Mouse (Mus musculus): ENCODE results near the gene Otop1. TPM values are rescaled to one million over a fixed set of nuclear protein-coding genes. Genes with fewer than 3 reads are reported as not detected.

Otop1 gene
- 1.2 and 1.5 TPM in 2 replicates for total RNA-seq (2012; rRNA removed)

GRCm38 (mm10) chr5:38275771-38276170, at the start of gene Otop1:
TSS of gene Otop1 (plus strand) at chr5:38275972.
- no peak within 1 kb of the TSS for H3K9ac ChIP-seq (ENCODE audit: insufficient read depth, low read depth, low read length, poor library complexity, severe bottlenecking)
- in situ Hi-C loops (cut with MboI; ENCODE audit: low sequenced_read_pairs in 2 of 2, unreplicated experiment in 2 of 2): loop anchor here in 1 of 2 experiments (10.0 kb wide), 1 partner anchor 461 kb away; no protein-coding TSS in a partner anchor

GRCm38 (mm10) chr5:38235422-38235821, 40.4 kb upstream of the Otop1 start:
- in situ Hi-C loops (cut with MboI; ENCODE audit: low sequenced_read_pairs in 2 of 2, unreplicated experiment in 2 of 2): no loop called here
- Histone ChIP-seq H3K4me1 (ENCODE audit: control insufficient read depth in 2 of 2, insufficient read depth in 2 of 2, low read length in 2 of 2, poor library complexity in 1 of 2) (no peaks in the 10 kb centered on the region), H3K36me3 (ENCODE audit: control insufficient read depth, insufficient read depth, low read length, poor library complexity, severe bottlenecking) (peaks cover 35% of the 10 kb centered on the region), H3K27ac (ENCODE audit: insufficient read depth, low read depth, low read length, poor library complexity, severe bottlenecking) (no peak overlapping the region), H3K4me3 (ENCODE audit: insufficient read depth in 1 of 2, low read depth in 1 of 2, low read length in 2 of 2, poor library complexity in 1 of 2, severe bottlenecking in 1 of 2) (no peak overlapping the region), H3K9ac (ENCODE audit: insufficient read depth, low read depth, low read length, poor library complexity, severe bottlenecking) (no peak overlapping the region), H3K9me3 (ENCODE audit: control insufficient read depth, insufficient read depth, low read depth, low read length) (no peaks in the 10 kb centered on the region)
- DNase-seq (ENCODE audit: low read depth, low spot score): peak; percentile 59
- TF ChIP-seq MAFK (IDR thresholded peaks at IDR 0.05; ENCODE audit: insufficient read depth, low read depth, low read length) (no peak), ZNF384 (IDR thresholded peaks at IDR 0.05; ENCODE audit: low read depth, low read length) (no peak), HCFC1 (IDR thresholded peaks at IDR 0.05; ENCODE audit: borderline replicate concordance, insufficient read depth, low read length) (no peak), CHD2 (IDR thresholded peaks at IDR 0.05; ENCODE audit: low read depth, low read length) (no peak), ZC3H11A (IDR thresholded peaks at IDR 0.05; ENCODE audit: borderline replicate concordance, low read depth, low read length) (no peak)

More at GRCm38 (mm10) chr5:38275771-38276170, at the start of gene Otop1:
- H3K36me3 ChIP-seq (ENCODE audit: control insufficient read depth, insufficient read depth, low read length, poor library complexity, severe bottlenecking): no peaks in the 10 kb centered on the region
- H3K9me3 ChIP-seq (ENCODE audit: control insufficient read depth, insufficient read depth, low read depth, low read length): no peaks in the 10 kb centered on the region
- peaks cover 0 to 17% of the 10 kb centered on the region in 2 experiments; a peak in 3 of 4 replicates for H3K4me1 ChIP-seq (ENCODE audit: control insufficient read depth in 2 of 2, insufficient read depth in 2 of 2, low read length in 2 of 2, poor library complexity in 1 of 2)
- DNase-seq (ENCODE audit: low read depth, low spot score): no peak
- H3K4me3 ChIP-seq (ENCODE audit: insufficient read depth in 1 of 2, low read depth in 1 of 2, low read length in 2 of 2, poor library complexity in 1 of 2, severe bottlenecking in 1 of 2): peak within 1 kb of the TSS in 1 of 2 experiments; percentile 6; a peak in 1 of 4 replicates
- TF ChIP-seq CHD2 (IDR thresholded peaks at IDR 0.05; ENCODE audit: low read depth, low read length) (no peak), ZNF384 (IDR thresholded peaks at IDR 0.05; ENCODE audit: low read depth, low read length) (no peak), MAFK (IDR thresholded peaks at IDR 0.05; ENCODE audit: insufficient read depth, low read depth, low read length) (no peak), HCFC1 (IDR thresholded peaks at IDR 0.05; ENCODE audit: borderline replicate concordance, insufficient read depth, low read length) (no peak), ZC3H11A (IDR thresholded peaks at IDR 0.05; ENCODE audit: borderline replicate concordance, low read depth, low read length) (no peak)
- H3K27ac ChIP-seq (ENCODE audit: insufficient read depth, low read depth, low read length, poor library complexity, severe bottlenecking): no peak within 1 kb of the TSS

- Histone ChIP-seq H3K4me3 (ENCODE audit: insufficient read depth in 1 of 2, low read depth in 1 of 2, low read length in 2 of 2, poor library complexity in 1 of 2, severe bottlenecking in 1 of 2) (no peak overlapping the region), H3K9me3 (ENCODE audit: control insufficient read depth, insufficient read depth, low read depth, low read length) (no peaks in the 10 kb centered on the region), H3K36me3 (ENCODE audit: control insufficient read depth, insufficient read depth, low read length, poor library complexity, severe bottlenecking) (peaks cover 26% of the 10 kb centered on the region), H3K27ac (ENCODE audit: insufficient read depth, low read depth, low read length, poor library complexity, severe bottlenecking) (no peak overlapping the region), H3K9ac (ENCODE audit: insufficient read depth, low read depth, low read length, poor library complexity, severe bottlenecking) (no peak overlapping the region), H3K4me1 (ENCODE audit: control insufficient read depth in 2 of 2, insufficient read depth in 2 of 2, low read length in 2 of 2, poor library complexity in 1 of 2) (no peaks in the 10 kb centered on the region)
- no peak for TF ChIP-seq MAFK (IDR thresholded peaks at IDR 0.05; ENCODE audit: insufficient read depth, low read depth, low read length)
- peak; percentile 10; the same call in 1 of the 2 replicates for TF ChIP-seq ZC3H11A (IDR thresholded peaks at IDR 0.05; ENCODE audit: borderline replicate concordance, low read depth, low read length)
- in situ Hi-C loops (cut with MboI; ENCODE audit: low sequenced_read_pairs in 2 of 2, unreplicated experiment in 2 of 2): no loop called here
- DNase-seq (ENCODE audit: low read depth, low spot score): peak; percentile 43
These were observed 39.1 kb upstream of the Otop1 start for GRCm38 (mm10) chr5:38236627-38237026.

GRCm38 (mm10) chr5:38240727-38241472, 34.9 kb upstream of the Otop1 start:
- H3K4me1 ChIP-seq (ENCODE audit: control insufficient read depth in 2 of 2, insufficient read depth in 2 of 2, low read length in 2 of 2, poor library complexity in 1 of 2): no peaks in the 10 kb centered on the region
- H3K27ac ChIP-seq (ENCODE audit: insufficient read depth, low read depth, low read length, poor library complexity, severe bottlenecking): no peak overlapping the region
- TF ChIP-seq ZNF384 (IDR thresholded peaks at IDR 0.05; ENCODE audit: low read depth, low read length) (no peak), HCFC1 (IDR thresholded peaks at IDR 0.05; ENCODE audit: borderline replicate concordance, insufficient read depth, low read length) (no peak), CHD2 (IDR thresholded peaks at IDR 0.05; ENCODE audit: low read depth, low read length) (no peak), MAFK (IDR thresholded peaks at IDR 0.05; ENCODE audit: insufficient read depth, low read depth, low read length) (no peak), ZC3H11A (IDR thresholded peaks at IDR 0.05; ENCODE audit: borderline replicate concordance, low read depth, low read length) (no peak)
- no peak for DNase-seq (ENCODE audit: low read depth, low spot score)
- no peak overlapping the region for H3K9ac ChIP-seq (ENCODE audit: insufficient read depth, low read depth, low read length, poor library complexity, severe bottlenecking)
- in situ Hi-C loops (cut with MboI; ENCODE audit: low sequenced_read_pairs in 2 of 2, unreplicated experiment in 2 of 2): no loop called here
- H3K36me3 ChIP-seq (ENCODE audit: control insufficient read depth, insufficient read depth, low read length, poor library complexity, severe bottlenecking): no peaks in the 10 kb centered on the region
- H3K4me3 ChIP-seq (ENCODE audit: insufficient read depth in 1 of 2, low read depth in 1 of 2, low read length in 2 of 2, poor library complexity in 1 of 2, severe bottlenecking in 1 of 2): no peak overlapping the region
- H3K9me3 ChIP-seq (ENCODE audit: control insufficient read depth, insufficient read depth, low read depth, low read length): no peaks in the 10 kb centered on the region
